Mouse (Mus musculus) liver, embryonic 16.5 days (tissue): ENCODE measurements around the gene Defb36. TPM values are rescaled to one million over a fixed set of nuclear protein-coding genes. Genes with fewer than 3 reads are reported as not detected.

Source experiments
- ATAC-seq: fragments of 200-750 bp; cut with Nextera tagmentation; 2 replicates; pipeline ENCODE4 v1.8.0; 2017; ENCODE audit warnings: low read depth, mild to moderate bottlenecking, moderate number of reproducible peaks, moderate library complexity
- H3K27ac ChIP-seq: fragments of 300-500 bp; sonication (generic); 2 replicates; pipeline ENCODE4 v1.5.1; 2014; ENCODE audit warnings: mild to moderate bottlenecking, low read length
- H3K27me3 ChIP-seq: fragments of 300-500 bp; sonication (generic); 2 replicates; pipeline ENCODE4 v1.6.1; 2014; ENCODE audit warnings: low read depth, low read length, mixed read lengths; ENCODE audit not compliant: control insufficient read depth, insufficient read depth
- H3K36me3 ChIP-seq: fragments of 300-500 bp; sonication (generic); 2 replicates; pipeline ENCODE4 v1.6.1; 2014; ENCODE audit warnings: mild to moderate bottlenecking; ENCODE audit not compliant: control insufficient read depth, insufficient read depth
- H3K4me1 ChIP-seq: fragments of 300-500 bp; sonication (generic); 2 replicates; pipeline ENCODE4 v1.6.1; 2014; ENCODE audit warnings: low read depth, low read length, mixed read lengths; ENCODE audit not compliant: control insufficient read depth
- H3K4me2 ChIP-seq: fragments of 300-500 bp; sonication (generic); 2 replicates; pipeline ENCODE4 v1.6.1; 2014; ENCODE audit warnings: low read depth, low read length, mixed read lengths
- H3K4me3 ChIP-seq: fragments of 300-500 bp; sonication (generic); 2 replicates; pipeline ENCODE4 v1.5.1; 2014; ENCODE audit warnings: low read depth, mild to moderate bottlenecking, low read length
- H3K9ac ChIP-seq: fragments of 300-500 bp; sonication (generic); 2 replicates; pipeline ENCODE4 v1.6.1; 2014; ENCODE audit warnings: low read depth, low read length
- H3K9me3 ChIP-seq: fragments of 300-500 bp; sonication (generic); replicated peaks from 2 replicates; pipeline ENCODE4 v1.6.1; 2016; ENCODE audit warnings: low read length; ENCODE audit not compliant: control insufficient read depth
- WGBS: fragments of 180-500 bp; shearing (Covaris S2); extraction: QIAGEN DNeasy Blood & Tissue Kit; methylation state at CpG from one replicate; pipeline ENCODE4 v1.1.7; 2014; ENCODE audit not compliant: insufficient replicate concordance; 5-methylcytosine and 5-hydroxymethylcytosine counted together
- polyA plus RNA-seq: library from polyadenylated mRNA; unstranded; fragments of >200 nt; fragmentation: Nextera tagmentation; extraction: Ambion mirVana; gene quantifications from 2 replicates; pipeline ENCODE4 v1.2.1, GENCODE M21; 2015

Defb36 gene
- not detected in 2 replicates for polyA plus RNA-seq

GRCm38 (mm10) chr2:152604057-152604456 is at the start of gene Defb36:
Gene Defb36 (plus strand): TSS chr2:152604327.
- H3K9ac ChIP-seq, result no peak within 1 kb of the TSS
- H3K4me3 ChIP-seq, result no peak within 1 kb of the TSS
- no peaks in the 10 kb centered on the region for H3K36me3 ChIP-seq
- WGBS, result 62% methylated on average over 15 of the region's 15 CpGs
- no peaks in the 10 kb centered on the region for H3K9me3 ChIP-seq
- H3K4me2 ChIP-seq, result no peak within 1 kb of the TSS
- ATAC-seq, result no peak
- no peaks in the 10 kb centered on the region for H3K27me3 ChIP-seq
- no peaks in the 10 kb centered on the region for H3K4me1 ChIP-seq
- H3K27ac ChIP-seq, result no peak within 1 kb of the TSS

GRCm38 (mm10) chr2:152556655-152557054 is 47.5 kb upstream of the Defb36 start:
- H3K9ac ChIP-seq, result no peak overlapping the region
- H3K36me3 ChIP-seq, result no peaks in the 10 kb centered on the region
- no peaks in the 10 kb centered on the region for H3K9me3 ChIP-seq
- whole genome bisulfite sequencing, result 60% methylated on average over 7 of the region's 7 CpGs
- no peak overlapping the region for H3K4me3 ChIP-seq
- H3K4me2 ChIP-seq, result no peak overlapping the region
- H3K27me3 ChIP-seq, result no peaks in the 10 kb centered on the region
- H3K4me1 ChIP-seq, result no peaks in the 10 kb centered on the region
- ATAC-seq, result no peak
- H3K27ac ChIP-seq, result no peak overlapping the region

- H3K9ac ChIP-seq, result no peak within 1 kb of the TSS
- H3K27ac ChIP-seq, result no peak within 1 kb of the TSS
- H3K4me1 ChIP-seq, result no peaks in the 10 kb centered on the region
- 65% methylated on average over 5 of the region's 5 CpGs for WGBS
- H3K4me3 ChIP-seq, result no peak within 1 kb of the TSS
- ATAC-seq, result no peak
- H3K27me3 ChIP-seq, result no peaks in the 10 kb centered on the region
- H3K36me3 ChIP-seq, result no peaks in the 10 kb centered on the region
- no peak within 1 kb of the TSS for H3K4me2 ChIP-seq
- H3K9me3 ChIP-seq, result no peaks in the 10 kb centered on the region
These were observed 35.1 kb upstream of the Defb36 start, which contains the start of gene Gm17416 for GRCm38 (mm10) chr2:152569038-152569437. Gene Gm17416 (plus strand): TSS chr2:152569338.

DNA sequence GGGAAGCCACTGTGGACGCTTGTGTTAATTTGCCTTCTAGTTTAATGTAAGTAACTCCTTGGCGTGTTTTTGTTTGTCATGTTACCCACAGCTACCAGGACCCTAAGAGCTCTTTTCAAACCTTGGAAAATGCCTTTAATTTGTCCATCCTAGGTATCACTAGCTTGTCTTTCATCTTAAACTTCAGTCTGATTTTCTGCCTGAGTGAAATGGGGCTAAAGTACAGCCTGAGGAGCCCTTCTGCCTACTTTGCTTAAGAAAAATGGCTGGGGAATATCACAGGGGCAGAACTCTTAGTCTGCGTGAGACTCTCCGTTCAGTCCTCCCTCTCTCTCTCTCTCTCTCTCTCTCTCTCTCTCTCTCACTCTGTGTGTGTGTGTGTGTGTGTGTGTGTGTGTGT is 34.2 kb upstream of the Defb36 start:
- Histone ChIP-seq H3K9ac (no peak overlapping the region), H3K27me3 (no peaks in the 10 kb centered on the region), H3K4me1 (no peaks in the 10 kb centered on the region), H3K36me3 (no peaks in the 10 kb centered on the region), H3K27ac (no peak overlapping the region), H3K9me3 (no peaks in the 10 kb centered on the region), H3K4me2 (no peak overlapping the region), H3K4me3 (no peak overlapping the region)
- WGBS, result 48% methylated on average over 4 of the region's 4 CpGs
- ATAC-seq, result no peak

GRCm38 (mm10) chr2:152570313-152570712 is 33.8 kb upstream of the Defb36 start:
- H3K36me3 ChIP-seq, result no peaks in the 10 kb centered on the region
- no peaks in the 10 kb centered on the region for H3K9me3 ChIP-seq
- no peak overlapping the region for H3K9ac ChIP-seq
- no peak for ATAC-seq
- 51% methylated on average over 6 of the region's 6 CpGs for WGBS
- no peaks in the 10 kb centered on the region for H3K4me1 ChIP-seq
- H3K4me3 ChIP-seq, result no peak overlapping the region
- no peak overlapping the region for H3K27ac ChIP-seq
- no peak overlapping the region for H3K4me2 ChIP-seq
- H3K27me3 ChIP-seq, result no peaks in the 10 kb centered on the region

DNA sequence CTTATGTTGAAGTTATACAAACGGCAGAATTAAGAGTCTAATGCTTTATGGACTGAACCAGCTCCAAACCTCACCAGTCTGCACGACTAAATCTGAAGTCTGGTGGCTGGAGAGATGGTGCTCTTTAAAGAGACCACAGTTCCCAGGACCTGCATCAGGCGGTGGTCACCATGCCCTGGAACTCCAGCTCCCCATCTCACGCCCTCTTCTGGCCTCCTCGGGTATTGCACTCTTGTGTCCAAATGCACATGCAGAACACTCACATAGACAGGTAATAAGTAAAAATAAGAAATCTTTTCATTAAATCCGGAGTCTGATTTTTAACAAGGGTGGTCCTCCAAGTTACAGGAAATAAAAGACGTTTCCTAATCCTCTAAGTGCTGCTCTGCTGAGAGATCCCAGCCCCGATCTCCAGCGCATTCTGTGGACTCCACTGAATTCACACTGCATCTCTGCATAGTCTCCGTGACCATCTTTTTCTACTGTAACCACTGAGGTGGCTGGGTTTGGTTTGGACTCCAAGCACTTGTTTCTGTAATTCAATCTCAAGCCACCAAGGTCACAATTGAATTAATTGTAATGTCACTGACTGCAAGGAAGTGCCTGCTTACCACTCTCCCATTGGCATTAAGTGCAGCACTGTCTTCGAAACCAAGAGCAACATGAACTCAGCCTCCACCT is 31.9 kb upstream of the Defb36 start, which contains the start of gene Defb21:
TSS of gene Defb21 (plus strand) at position 631 of the 681 bp plus-strand sequence.
- H3K27me3 ChIP-seq, result no peaks in the 10 kb centered on the region
- no peaks in the 10 kb centered on the region for H3K9me3 ChIP-seq
- no peak within 1 kb of the TSS for H3K4me2 ChIP-seq
- H3K27ac ChIP-seq, result no peak within 1 kb of the TSS
- no peak for ATAC-seq
- 48% methylated on average over 11 of the region's 11 CpGs for WGBS
- no peak within 1 kb of the TSS for H3K9ac ChIP-seq
- H3K4me1 ChIP-seq, result no peaks in the 10 kb centered on the region
- no peaks in the 10 kb centered on the region for H3K36me3 ChIP-seq
- no peak within 1 kb of the TSS for H3K4me3 ChIP-seq

- H3K9me3 ChIP-seq, result no peaks in the 10 kb centered on the region
- H3K36me3 ChIP-seq, result no peaks in the 10 kb centered on the region
- no peak overlapping the region for H3K4me2 ChIP-seq
- H3K4me3 ChIP-seq, result no peak overlapping the region
- WGBS, result 75% methylated on average over 8 of the region's 8 CpGs
- no peaks in the 10 kb centered on the region for H3K27me3 ChIP-seq
- ATAC-seq, result no peak
- H3K4me1 ChIP-seq, result no peaks in the 10 kb centered on the region
- no peak overlapping the region for H3K27ac ChIP-seq
- no peak overlapping the region for H3K9ac ChIP-seq
These were observed 30.6 kb upstream of the Defb36 start for GRCm38 (mm10) chr2:152573484-152573883.

- Histone ChIP-seq H3K27me3 (no peaks in the 10 kb centered on the region), H3K4me1 (no peaks in the 10 kb centered on the region), H3K36me3 (no peaks in the 10 kb centered on the region), H3K27ac (no peak within 1 kb of the TSS), H3K9ac (no peak within 1 kb of the TSS), H3K4me3 (no peak within 1 kb of the TSS), H3K9me3 (no peaks in the 10 kb centered on the region), H3K4me2 (no peak within 1 kb of the TSS)
- ATAC-seq, result no peak
- WGBS, result 52% methylated on average over 7 of the region's 7 CpGs
These were observed 24.0 kb upstream of the Defb36 start, which contains the start of gene Defb19 for GRCm38 (mm10) chr2:152580107-152580506. Gene Defb19 (minus strand): TSS chr2:152580312.

DNA sequence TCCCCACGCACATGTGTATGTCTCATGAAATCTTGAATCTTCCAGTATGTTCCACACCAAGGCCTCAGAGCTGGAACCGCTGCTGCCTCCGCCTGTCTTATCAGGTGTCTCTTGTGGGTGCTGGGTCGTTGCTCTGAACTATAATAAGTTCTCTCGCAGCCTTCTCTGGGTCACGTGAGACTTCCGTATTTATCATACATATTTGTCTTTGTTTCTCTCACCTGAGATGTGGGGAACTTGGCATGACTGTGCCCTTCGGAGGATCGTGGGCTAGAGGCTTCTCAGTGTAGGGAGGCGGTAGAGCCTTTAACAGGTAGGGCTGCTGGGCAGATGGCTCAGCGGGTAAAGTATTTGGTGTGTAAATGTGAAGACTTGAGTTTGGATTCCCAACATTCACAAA is 23.5 kb upstream of the Defb36 start:
- Histone ChIP-seq H3K27me3 (no peaks in the 10 kb centered on the region), H3K36me3 (no peaks in the 10 kb centered on the region), H3K4me1 (no peaks in the 10 kb centered on the region), H3K4me2 (no peak overlapping the region), H3K4me3 (no peak overlapping the region), H3K27ac (no peak overlapping the region), H3K9ac (no peak overlapping the region), H3K9me3 (no peaks in the 10 kb centered on the region)
- WGBS, result 58% methylated on average over 11 of the region's 11 CpGs
- ATAC-seq, result no peak
